Mouse (Mus musculus) heart, embryonic 14.5 days (tissue): ENCODE data around the gene Rgs14. TPM values are rescaled to one million over a fixed set of nuclear protein-coding genes. Genes with fewer than 3 reads are reported as not detected.

Experiments used
- ATAC-seq: fragments of 200-750 bp; cut with Nextera tagmentation; 2 replicates; pipeline ENCODE4 v1.8.0; 2017; ENCODE audit warnings: low read depth, moderate TSS enrichment; ENCODE audit not compliant: insufficient number of reproducible peaks, insufficient read depth, low FRiP score
- H3K27ac ChIP-seq, 2 experiments: fragments of 200-500 bp in 1 of 2; fragments of 300-500 bp in 1 of 2; sonication (generic) in 1 of 2; replicated peaks in 1 of 2; 2 replicates each; pipeline ENCODE4 v1.5.1; 2012 to 2014; ENCODE audit warnings: low read depth in 2 of 2, low read length in 2 of 2, control low read depth in 1 of 2, mild to moderate bottlenecking in 1 of 2, mixed read lengths in 1 of 2; ENCODE audit not compliant: control insufficient read depth in 1 of 2, insufficient read depth in 1 of 2
- H3K27me3 ChIP-seq: fragments of 300-500 bp; sonication (generic); 2 replicates; pipeline ENCODE4 v1.6.1; 2014; ENCODE audit warnings: mild to moderate bottlenecking, low read length, control low read depth; ENCODE audit not compliant: control insufficient read depth, insufficient read depth
- H3K36me3 ChIP-seq: fragments of 300-500 bp; sonication (generic); 2 replicates; pipeline ENCODE4 v1.6.1; 2014; ENCODE audit warnings: mild to moderate bottlenecking, control low read depth, low read length, mixed read lengths; ENCODE audit not compliant: control insufficient read depth, insufficient read depth
- H3K4me1 ChIP-seq, 2 experiments: fragments of 200-500 bp in 1 of 2; fragments of 300-500 bp in 1 of 2; sonication (generic) in 1 of 2; 2 replicates each; pipeline ENCODE4 v1.6.1; 2012 to 2014; ENCODE audit warnings: low read length in 2 of 2, control low read depth in 1 of 2, mixed read lengths in 1 of 2; ENCODE audit not compliant: control insufficient read depth in 2 of 2, insufficient read depth in 2 of 2
- H3K4me2 ChIP-seq: fragments of 300-500 bp; sonication (generic); 2 replicates; pipeline ENCODE4 v1.6.1; 2014; ENCODE audit warnings: mild to moderate bottlenecking, low read length
- H3K4me3 ChIP-seq, 2 experiments: fragments of 200-500 bp in 1 of 2; fragments of 300-500 bp in 1 of 2; sonication (generic) in 1 of 2; 2 replicates each; pipeline ENCODE4 v1.5.1; 2012 to 2014; ENCODE audit warnings: low read length in 2 of 2, mild to moderate bottlenecking in 2 of 2, control low read depth in 1 of 2, low read depth in 1 of 2, moderate library complexity in 1 of 2; ENCODE audit not compliant: control insufficient read depth in 1 of 2, insufficient read depth in 1 of 2
- H3K9ac ChIP-seq: fragments of 300-500 bp; sonication (generic); 2 replicates; pipeline ENCODE4 v1.6.1; 2014; ENCODE audit warnings: mild to moderate bottlenecking, low read length
- H3K9me3 ChIP-seq: fragments of 300-500 bp; sonication (generic); 2 replicates; pipeline ENCODE4 v1.6.1; 2016; ENCODE audit warnings: low read length, control low read depth; ENCODE audit not compliant: control insufficient read depth
- WGBS: fragments of 180-500 bp; shearing (Covaris S2); extraction: QIAGEN DNeasy Blood & Tissue Kit; methylation state at CpG from one replicate; pipeline ENCODE4 v1.1.7; 2014; 5-methylcytosine and 5-hydroxymethylcytosine counted together
- polyA plus RNA-seq: library from polyadenylated mRNA; unstranded; fragments of >200 nt; fragmentation: Nextera tagmentation; extraction: Ambion mirVana; gene quantifications from 2 replicates; pipeline ENCODE4 v1.2.1, GENCODE M21; 2014

Rgs14 gene
- polyA plus RNA-seq, 1 experiment from 2014 or later, result 0.45 TPM

GRCm38 (mm10) chr13:55420018-55420932 is 50.7 kb downstream of the Rgs14 start:
- 0 out of 2 replicates have a peak, but pooled peaks have one; percentile 11 for ATAC-seq
- Histone ChIP-seq H3K9me3 (no peaks in the 10 kb centered on the region), H3K9ac (no peak overlapping the region), H3K27me3 (peaks cover 58% of the 10 kb centered on the region), H3K4me2 (peak overlapping the region; percentile 51), H3K4me3 (no peak overlapping the region), H3K4me1 (peaks cover 0 to 2% of the 10 kb centered on the region in 2 experiments; a peak in 2 of 4 replicates), H3K27ac (no peak overlapping the region), H3K36me3 (no peaks in the 10 kb centered on the region)
- WGBS, result 23% methylated on average over 51 of the region's 51 CpGs

- H3K9ac ChIP-seq, result peak overlapping the region; percentile 16; the same call in 1 of the 2 replicates
- H3K36me3 ChIP-seq, result no peaks in the 10 kb centered on the region
- H3K9me3 ChIP-seq, result no peaks in the 10 kb centered on the region
- peak; percentile 36; the same call in 1 of the 2 replicates for ATAC-seq
- H3K4me1 ChIP-seq, result peaks cover 0 to 2% of the 10 kb centered on the region in 2 experiments; a peak in 2 of 4 replicates
- peaks cover 55% of the 10 kb centered on the region for H3K27me3 ChIP-seq
- WGBS, result 9% methylated on average over 35 of the region's 35 CpGs
- H3K4me2 ChIP-seq, result peak overlapping the region; percentile 51
- no peak overlapping the region for H3K27ac ChIP-seq
- peak overlapping the region in 1 of 2 experiments; percentile 20; a peak in 1 of 4 replicates for H3K4me3 ChIP-seq
Observed at GRCm38 (mm10) chr13:55420933-55421800, 51.6 kb downstream of the Rgs14 start.

GRCm38 (mm10) chr13:55426613-55427012 is 57.1 kb downstream of the Rgs14 start, which contains the start of gene F12:
F12 (minus strand) TSS chr13:55426793.
- WGBS, result 83% methylated on average over 10 of the region's 10 CpGs
- Histone ChIP-seq H3K36me3 (no peaks in the 10 kb centered on the region), H3K9me3 (0 out of 2 replicates have a peak, but pooled peaks cover 2% of the 10 kb centered on the region), H3K4me1 (no peaks in the 10 kb centered on the region), H3K27ac (no peak within 1 kb of the TSS), H3K4me2 (no peak within 1 kb of the TSS), H3K27me3 (peaks cover 21% of the 10 kb centered on the region), H3K4me3 (no peak within 1 kb of the TSS), H3K9ac (no peak within 1 kb of the TSS)
- ATAC-seq, result no peak

GRCm38 (mm10) chr13:55429226-55429888 is 59.8 kb downstream of the Rgs14 start:
- no peak for ATAC-seq
- WGBS, result 65% methylated on average over 12 of the region's 12 CpGs

GRCm38 (mm10) chr13:55430566-55430965 is 61.0 kb downstream of the Rgs14 start:
- Histone ChIP-seq H3K4me1 (no peaks in the 10 kb centered on the region), H3K9me3 (0 out of 2 replicates have a peak, but pooled peaks cover 2% of the 10 kb centered on the region), H3K36me3 (no peaks in the 10 kb centered on the region), H3K27me3 (0 out of 2 replicates have a peak, but pooled peaks cover 7% of the 10 kb centered on the region), H3K27ac (no peak overlapping the region), H3K4me3 (no peak overlapping the region), H3K4me2 (no peak overlapping the region), H3K9ac (no peak overlapping the region)
- WGBS, result 73% methylated on average over 2 of the region's 2 CpGs
- ATAC-seq, result no peak

More at GRCm38 (mm10) chr13:55429226-55429888, 59.8 kb downstream of the Rgs14 start:
- 0 out of 2 replicates have a peak, but pooled peaks cover 7% of the 10 kb centered on the region for H3K27me3 ChIP-seq
- H3K4me2 ChIP-seq, result no peak overlapping the region
- no peak overlapping the region for H3K9ac ChIP-seq
- no peak overlapping the region for H3K4me3 ChIP-seq
- H3K36me3 ChIP-seq, result no peaks in the 10 kb centered on the region
- no peaks in the 10 kb centered on the region for H3K4me1 ChIP-seq
- H3K27ac ChIP-seq, result no peak overlapping the region
- 0 out of 2 replicates have a peak, but pooled peaks cover 2% of the 10 kb centered on the region for H3K9me3 ChIP-seq

- H3K36me3 ChIP-seq, result no peaks in the 10 kb centered on the region
- H3K27ac ChIP-seq, result no peak overlapping the region
- H3K4me1 ChIP-seq, result no peaks in the 10 kb centered on the region
- H3K4me3 ChIP-seq, result no peak overlapping the region
- no peak for ATAC-seq
- H3K27me3 ChIP-seq, result 0 out of 2 replicates have a peak, but pooled peaks cover 7% of the 10 kb centered on the region
- no peak overlapping the region for H3K9ac ChIP-seq
- no peak overlapping the region for H3K4me2 ChIP-seq
- H3K9me3 ChIP-seq, result 0 out of 2 replicates have a peak, but pooled peaks cover 2% of the 10 kb centered on the region
- 64% methylated on average over 10 of the region's 10 CpGs for WGBS
Observed at GRCm38 (mm10) chr13:55431889-55432685, 62.6 kb downstream of the Rgs14 start.
